Mouse (Mus musculus) midbrain, embryonic 11.5 days (tissue): Measurements from ENCODE around the gene Dnaaf2. TPM values are rescaled to one million over a fixed set of nuclear protein-coding genes. Genes with fewer than 3 reads are reported as not detected.

Source experiments
- ATAC-seq: fragments of 200-750 bp; cut with Nextera tagmentation; 2 replicates; pipeline ENCODE4 v1.8.0; 2017; ENCODE audit warnings: moderate TSS enrichment, moderate library complexity; ENCODE audit not compliant: low FRiP score
- DNase-seq: peaks from one replicate; pipeline ENCODE4 v3.0.0; 2015; ENCODE audit warnings: low spot score; ENCODE audit errors: missing footprints
- H3K27ac ChIP-seq: fragments of 300-500 bp; sonication (generic); 2 replicates; pipeline ENCODE4 v1.5.1; 2014; ENCODE audit warnings: low read depth, low read length
- H3K27me3 ChIP-seq: fragments of 300-500 bp; sonication (generic); 2 replicates; pipeline ENCODE4 v1.6.1; 2014; ENCODE audit warnings: mild to moderate bottlenecking, low read length, moderate library complexity, mixed read lengths; ENCODE audit not compliant: control insufficient read depth, insufficient read depth
- H3K36me3 ChIP-seq: fragments of 300-500 bp; sonication (generic); 2 replicates; pipeline ENCODE4 v1.6.1; 2014; ENCODE audit warnings: mild to moderate bottlenecking, low read length, moderate library complexity, mixed read lengths; ENCODE audit not compliant: control insufficient read depth, insufficient read depth
- H3K4me1 ChIP-seq: fragments of 300-500 bp; sonication (generic); 2 replicates; pipeline ENCODE4 v1.6.1; 2014; ENCODE audit warnings: low read length; ENCODE audit not compliant: control insufficient read depth, insufficient read depth
- H3K4me2 ChIP-seq: fragments of 300-500 bp; sonication (generic); 2 replicates; pipeline ENCODE4 v1.6.1; 2014; ENCODE audit warnings: mild to moderate bottlenecking, moderate library complexity
- H3K4me3 ChIP-seq: fragments of 300-500 bp; sonication (generic); 2 replicates; pipeline ENCODE4 v1.5.1; 2014; ENCODE audit warnings: low read depth, low read length
- H3K9ac ChIP-seq: fragments of 300-500 bp; sonication (generic); 2 replicates; pipeline ENCODE4 v1.6.1; 2014; ENCODE audit warnings: low read length
- H3K9me3 ChIP-seq: fragments of 300-500 bp; sonication (generic); 2 replicates; pipeline ENCODE4 v1.6.1; 2016; ENCODE audit warnings: low read length; ENCODE audit not compliant: control insufficient read depth
- WGBS: fragments of 180-500 bp; shearing (Covaris S2); extraction: QIAGEN DNeasy Blood & Tissue Kit; methylation state at CpG from one replicate; pipeline ENCODE4 v1.1.7; 2014; 5-methylcytosine and 5-hydroxymethylcytosine counted together
- polyA plus RNA-seq: library from polyadenylated mRNA; unstranded; fragments of >200 nt; fragmentation: Nextera tagmentation; extraction: Ambion mirVana; gene quantifications from 2 replicates; pipeline ENCODE4 v1.2.1, GENCODE M21; 2014

Dnaaf2 gene
- polyA plus RNA-seq = 12.4 and 13.3 TPM in 2 replicates

- WGBS = 1% methylated on average over 18 of the region's 18 CpGs
- Histone ChIP-seq H3K27me3 (no peaks in the 10 kb centered on the region), H3K9me3 (no peaks in the 10 kb centered on the region), H3K4me1 (peaks cover 15% of the 10 kb centered on the region), H3K4me2 (peak within 1 kb of the TSS; percentile 98), H3K27ac (peak within 1 kb of the TSS; percentile 79), H3K4me3 (peak within 1 kb of the TSS; percentile 93), H3K36me3 (peaks cover 6% of the 10 kb centered on the region; the same call in 1 of the 2 replicates), H3K9ac (peak within 1 kb of the TSS; percentile 89)
- DNase-seq = peak; percentile 97
- peak; percentile 67 for ATAC-seq
Observed at GRCm38 (mm10) chr12:69198164-69198535, at the start of gene Dnaaf2. Gene Dnaaf2 (minus strand): TSS chr12:69198429.

GRCm38 (mm10) chr12:69241771-69242431 is 43.7 kb upstream of the Dnaaf2 start:
- peak overlapping the region; percentile 75 for H3K4me2 ChIP-seq
- no peaks in the 10 kb centered on the region for H3K27me3 ChIP-seq
- DNase-seq (peak; percentile 97), ATAC-seq (peak; percentile 98)
- H3K4me1 ChIP-seq = peaks cover 7% of the 10 kb centered on the region; the same call in 1 of the 2 replicates
- no peaks in the 10 kb centered on the region for H3K36me3 ChIP-seq
- no peaks in the 10 kb centered on the region for H3K9me3 ChIP-seq
- peak overlapping the region; percentile 51; the same call in 1 of the 2 replicates for H3K27ac ChIP-seq
- WGBS = 0% methylated on average over 61 of the region's 64 CpGs
- H3K9ac ChIP-seq = peak overlapping the region; percentile 94
- H3K4me3 ChIP-seq = peak overlapping the region; percentile 66

GRCm38 (mm10) chr12:69241405-69241770 is 43.2 kb upstream of the Dnaaf2 start:
- no peak for DNase-seq
- H3K27me3 ChIP-seq = no peaks in the 10 kb centered on the region
- peak overlapping the region; percentile 51; the same call in 1 of the 2 replicates for H3K27ac ChIP-seq
- H3K9me3 ChIP-seq = no peaks in the 10 kb centered on the region
- no peaks in the 10 kb centered on the region for H3K36me3 ChIP-seq
- peak overlapping the region; percentile 75 for H3K4me2 ChIP-seq
- 2% methylated on average over 3 of the region's 3 CpGs for WGBS
- H3K4me3 ChIP-seq = peak overlapping the region; percentile 66
- peak overlapping the region; percentile 94 for H3K9ac ChIP-seq
- H3K4me1 ChIP-seq = peaks cover 7% of the 10 kb centered on the region; the same call in 1 of the 2 replicates
- 0 out of 2 replicates have a peak, but pooled peaks have one; percentile 2 for ATAC-seq

GRCm38 (mm10) chr12:69240876-69241275 is 42.6 kb upstream of the Dnaaf2 start, which contains the start of gene Klhdc1:
Gene Klhdc1 (plus strand): TSS chr12:69241176.
- no peaks in the 10 kb centered on the region for H3K27me3 ChIP-seq
- no peak for ATAC-seq
- DNase-seq = no peak
- no peaks in the 10 kb centered on the region for H3K36me3 ChIP-seq
- H3K4me1 ChIP-seq = peaks cover 7% of the 10 kb centered on the region; the same call in 1 of the 2 replicates
- H3K27ac ChIP-seq = peak within 1 kb of the TSS; percentile 51; the same call in 1 of the 2 replicates
- peak within 1 kb of the TSS; percentile 66 for H3K4me3 ChIP-seq
- H3K4me2 ChIP-seq = peak within 1 kb of the TSS; percentile 75
- peak within 1 kb of the TSS; percentile 94 for H3K9ac ChIP-seq
- 71% methylated on average over 6 of the region's 6 CpGs for WGBS
- no peaks in the 10 kb centered on the region for H3K9me3 ChIP-seq

- no peak for ATAC-seq
- Histone ChIP-seq H3K4me3 (no peak overlapping the region), H3K9me3 (no peaks in the 10 kb centered on the region), H3K27ac (no peak overlapping the region), H3K36me3 (no peaks in the 10 kb centered on the region), H3K27me3 (no peaks in the 10 kb centered on the region), H3K9ac (no peak overlapping the region), H3K4me1 (peaks cover 7% of the 10 kb centered on the region; the same call in 1 of the 2 replicates), H3K4me2 (no peak overlapping the region)
- WGBS = 47% methylated on average over 3 of the region's 3 CpGs
- no peak for DNase-seq
Observed at GRCm38 (mm10) chr12:69238284-69238683, 40.1 kb upstream of the Dnaaf2 start.

- Histone ChIP-seq H3K9ac (no peak overlapping the region), H3K27me3 (no peaks in the 10 kb centered on the region), H3K4me3 (no peak overlapping the region), H3K27ac (no peak overlapping the region), H3K9me3 (no peaks in the 10 kb centered on the region), H3K36me3 (no peaks in the 10 kb centered on the region), H3K4me2 (no peak overlapping the region), H3K4me1 (peaks cover under 1% of the 10 kb centered on the region; the same call in 1 of the 2 replicates)
- ATAC-seq (no peak), DNase-seq (no peak)
- 90% methylated on average over 6 of the region's 6 CpGs for WGBS
Observed at GRCm38 (mm10) chr12:69235782-69236181, 37.6 kb upstream of the Dnaaf2 start.

- DNase-seq (peak; percentile 23), ATAC-seq (no peak)
- H3K4me3 ChIP-seq = no peak overlapping the region
- H3K4me2 ChIP-seq = no peak overlapping the region
- no peaks in the 10 kb centered on the region for H3K27me3 ChIP-seq
- no peak overlapping the region for H3K9ac ChIP-seq
- no peaks in the 10 kb centered on the region for H3K36me3 ChIP-seq
- H3K9me3 ChIP-seq = no peaks in the 10 kb centered on the region
- H3K27ac ChIP-seq = no peak overlapping the region
- 53% methylated on average over 2 of the region's 2 CpGs for WGBS
- no peaks in the 10 kb centered on the region for H3K4me1 ChIP-seq
Observed at GRCm38 (mm10) chr12:69229251-69229650, 31.0 kb upstream of the Dnaaf2 start.

GRCm38 (mm10) chr12:69227776-69228466 is 29.7 kb upstream of the Dnaaf2 start, which contains the start of gene Pole2:
Gene Pole2 (minus strand): TSS chr12:69228195.
- H3K4me1 ChIP-seq = no peaks in the 10 kb centered on the region
- DNase-seq = peak; percentile 99
- H3K4me3 ChIP-seq = peak within 1 kb of the TSS; percentile 69
- 1% methylated on average over 37 of the region's 37 CpGs for WGBS
- no peak within 1 kb of the TSS for H3K27ac ChIP-seq
- H3K4me2 ChIP-seq = peak within 1 kb of the TSS; percentile 57
- H3K9me3 ChIP-seq = no peaks in the 10 kb centered on the region
- ATAC-seq = peak; percentile 97
- no peaks in the 10 kb centered on the region for H3K27me3 ChIP-seq
- peak within 1 kb of the TSS; percentile 80 for H3K9ac ChIP-seq
- no peaks in the 10 kb centered on the region for H3K36me3 ChIP-seq
